Mouse (Mus musculus) ES-E14 (cell line): ENCODE data around the gene Gtse1.

Source experiments
- HCFC1 ChIP-seq: IDR thresholded peaks from 2 replicates; pipeline ENCODE4 v1.6.1; 2012; ENCODE audit warnings: low read length, inconsistent platforms, borderline replicate concordance; ENCODE audit not compliant: insufficient read depth
- ZNF384 ChIP-seq: IDR thresholded peaks from 2 replicates; pipeline ENCODE4 v1.6.1; 2012; ENCODE audit warnings: low read depth, low read length, inconsistent platforms

DNA sequence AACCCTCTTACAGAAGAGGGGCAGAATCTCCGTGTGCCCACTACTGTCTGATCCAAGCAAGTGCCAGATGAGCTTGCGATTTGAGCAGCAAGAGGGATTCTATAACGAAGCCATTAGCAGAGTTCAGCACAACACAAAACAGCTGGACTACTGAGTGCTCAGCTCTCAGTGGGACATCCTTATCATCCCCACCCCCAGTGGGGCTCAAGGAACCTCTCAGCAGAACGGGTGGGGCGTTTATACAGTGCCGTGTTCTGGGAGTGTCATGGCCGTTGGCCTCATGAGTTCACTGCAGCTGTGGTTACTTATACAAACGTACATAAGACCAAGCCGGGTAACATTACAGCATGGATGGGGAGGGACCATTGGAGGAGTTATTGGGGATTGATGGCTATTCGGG lies 46.1 kb upstream of the Gtse1 start:
- TF ChIP-seq HCFC1 (no peak), ZNF384 (no peak)
